Mouse (Mus musculus): Measurements from ENCODE around the gene Astn2. TPM values are rescaled to one million over a fixed set of nuclear protein-coding genes. Genes with fewer than 3 reads are reported as not detected.

Gene Astn2
- polyA plus RNA-seq, 1 experiment from 2014 or later = 0.52 TPM

GRCm38 (mm10) chr4:65907660-65908059, 496.8 kb downstream of the Astn2 start:
- WGBS = 65% methylated on average over 7 of the region's 7 CpGs
- Histone ChIP-seq H3K4me2 (no peak overlapping the region), H3K4me1 (replicated peaks) (no peaks in the 10 kb centered on the region), H3K36me3 (no peaks in the 10 kb centered on the region), H3K9ac (no peak overlapping the region), H3K9me3 (replicated peaks) (no peaks in the 10 kb centered on the region), H3K27me3 (no peaks in the 10 kb centered on the region), H3K27ac (no peak overlapping the region), H3K4me3 (no peak overlapping the region)
- ATAC-seq (replicated peaks; ENCODE audit: insufficient number of reproducible peaks, insufficient read depth, low FRiP score, low read depth) = no peak

GRCm38 (mm10) chr4:65904963-65905362, 499.4 kb downstream of the Astn2 start:
- ATAC-seq (replicated peaks; ENCODE audit: insufficient number of reproducible peaks, insufficient read depth, low FRiP score, low read depth) = no peak
- H3K9me3 ChIP-seq (replicated peaks) = no peaks in the 10 kb centered on the region
- H3K27me3 ChIP-seq = no peaks in the 10 kb centered on the region
- no peaks in the 10 kb centered on the region for H3K36me3 ChIP-seq
- no peak overlapping the region for H3K27ac ChIP-seq
- no peak overlapping the region for H3K4me2 ChIP-seq
- H3K4me1 ChIP-seq (replicated peaks) = no peaks in the 10 kb centered on the region
- no peak overlapping the region for H3K4me3 ChIP-seq
- no peak overlapping the region for H3K9ac ChIP-seq
- WGBS = 80% methylated on average over 2 of the region's 2 CpGs

- no peak overlapping the region for H3K27ac ChIP-seq
- H3K9ac ChIP-seq = no peak overlapping the region
- WGBS = 69% methylated on average over 5 of the region's 5 CpGs
- H3K4me1 ChIP-seq (replicated peaks) = 0 out of 2 replicates have a peak, but pooled peaks cover 3% of the 10 kb centered on the region
- H3K4me3 ChIP-seq = no peak overlapping the region
- H3K36me3 ChIP-seq = no peaks in the 10 kb centered on the region
- H3K27me3 ChIP-seq = no peaks in the 10 kb centered on the region
- no peak overlapping the region for H3K4me2 ChIP-seq
- no peaks in the 10 kb centered on the region for H3K9me3 ChIP-seq (replicated peaks)
- no peak for ATAC-seq (replicated peaks; ENCODE audit: insufficient number of reproducible peaks, insufficient read depth, low FRiP score, low read depth)
These were observed 508.1 kb downstream of the Astn2 start for GRCm38 (mm10) chr4:65896092-65897027.

DNA sequence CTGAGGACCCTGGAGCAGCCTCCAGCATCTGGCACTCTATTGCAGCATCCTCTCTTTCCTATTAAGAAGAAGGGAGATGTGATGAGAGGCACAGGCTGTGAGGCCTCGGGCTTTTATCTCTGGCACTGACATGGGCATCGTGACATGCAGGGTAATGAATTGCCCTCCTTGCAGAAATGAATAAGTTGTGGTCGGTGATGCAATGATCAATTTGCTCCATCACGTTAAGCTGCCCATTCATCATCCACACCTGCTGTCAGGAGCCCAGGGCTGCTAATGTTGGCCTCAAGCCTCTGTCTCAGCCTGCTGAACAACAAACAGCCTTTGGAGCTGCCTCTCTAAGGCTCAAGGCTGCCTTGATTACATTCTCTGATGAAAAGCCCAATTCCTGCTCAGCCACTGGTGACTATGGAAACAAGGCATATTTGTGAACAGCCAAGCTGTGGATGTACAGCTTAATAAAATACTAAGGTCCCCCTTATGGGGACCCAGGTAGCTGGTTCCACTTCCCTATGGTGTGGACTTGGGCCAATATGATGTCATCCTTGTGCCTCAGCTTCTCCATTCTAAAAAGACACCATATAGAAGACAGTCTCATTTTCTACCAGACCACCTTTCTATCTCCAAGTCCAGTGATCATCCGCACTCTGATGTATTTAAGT, 515.9 kb downstream of the Astn2 start:
- H3K36me3 ChIP-seq = no peaks in the 10 kb centered on the region
- no peak for ATAC-seq (replicated peaks; ENCODE audit: insufficient number of reproducible peaks, insufficient read depth, low FRiP score, low read depth)
- H3K9ac ChIP-seq = no peak overlapping the region
- no peaks in the 10 kb centered on the region for H3K9me3 ChIP-seq (replicated peaks)
- H3K4me1 ChIP-seq (replicated peaks) = no peaks in the 10 kb centered on the region
- no peak overlapping the region for H3K4me3 ChIP-seq
- no peak overlapping the region for H3K27ac ChIP-seq
- no peak overlapping the region for H3K4me2 ChIP-seq
- 52% methylated on average over 5 of the region's 5 CpGs for WGBS
- no peaks in the 10 kb centered on the region for H3K27me3 ChIP-seq

DNA sequence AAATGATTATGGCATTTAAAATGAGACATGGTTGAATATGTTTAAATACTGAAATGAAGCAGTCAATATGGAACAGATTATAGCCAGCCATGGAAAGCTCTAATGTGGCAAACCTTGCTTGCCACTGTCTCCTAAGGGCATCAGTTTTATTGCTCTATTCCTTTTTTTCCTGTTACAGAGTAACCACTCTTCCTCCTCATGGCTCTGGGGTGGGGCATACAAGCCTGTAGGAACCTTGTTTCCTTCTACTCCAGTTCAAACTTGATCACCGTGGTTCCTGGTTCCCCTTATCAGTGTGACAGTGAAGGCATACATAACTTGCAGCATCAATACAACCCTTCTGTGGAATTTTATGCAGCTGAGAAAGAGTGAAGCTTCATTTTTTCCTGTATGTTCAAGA, 517.5 kb downstream of the Astn2 start:
- H3K4me1 ChIP-seq (replicated peaks) = no peaks in the 10 kb centered on the region
- H3K36me3 ChIP-seq = no peaks in the 10 kb centered on the region
- ATAC-seq (replicated peaks; ENCODE audit: insufficient number of reproducible peaks, insufficient read depth, low FRiP score, low read depth) = no peak
- 41% methylated on average over 1 of the region's 1 CpGs for WGBS
- H3K9me3 ChIP-seq (replicated peaks) = no peaks in the 10 kb centered on the region
- no peak overlapping the region for H3K27ac ChIP-seq
- H3K27me3 ChIP-seq = no peaks in the 10 kb centered on the region
- H3K4me2 ChIP-seq = no peak overlapping the region
- H3K9ac ChIP-seq = no peak overlapping the region
- H3K4me3 ChIP-seq = no peak overlapping the region

- no peaks in the 10 kb centered on the region for H3K27me3 ChIP-seq
- 64% methylated on average over 3 of the region's 3 CpGs for WGBS
- H3K4me2 ChIP-seq = no peak overlapping the region
- ATAC-seq (replicated peaks; ENCODE audit: insufficient number of reproducible peaks, insufficient read depth, low FRiP score, low read depth) = no peak
- H3K9ac ChIP-seq = no peak overlapping the region
- no peak overlapping the region for H3K27ac ChIP-seq
- no peaks in the 10 kb centered on the region for H3K36me3 ChIP-seq
- no peaks in the 10 kb centered on the region for H3K9me3 ChIP-seq (replicated peaks)
- no peaks in the 10 kb centered on the region for H3K4me1 ChIP-seq (replicated peaks)
- H3K4me3 ChIP-seq = no peak overlapping the region
These were observed 518.5 kb downstream of the Astn2 start for GRCm38 (mm10) chr4:65885921-65886320.

GRCm38 (mm10) chr4:65874236-65874781, 530.1 kb downstream of the Astn2 start:
- H3K27ac ChIP-seq = no peak overlapping the region
- H3K9me3 ChIP-seq (replicated peaks) = no peaks in the 10 kb centered on the region
- no peak overlapping the region for H3K4me2 ChIP-seq
- 69% methylated on average over 2 of the region's 2 CpGs for WGBS
- H3K4me1 ChIP-seq (replicated peaks) = no peaks in the 10 kb centered on the region
- no peaks in the 10 kb centered on the region for H3K27me3 ChIP-seq
- H3K9ac ChIP-seq = no peak overlapping the region
- ATAC-seq (replicated peaks; ENCODE audit: insufficient number of reproducible peaks, insufficient read depth, low FRiP score, low read depth) = no peak
- no peaks in the 10 kb centered on the region for H3K36me3 ChIP-seq
- no peak overlapping the region for H3K4me3 ChIP-seq

DNA sequence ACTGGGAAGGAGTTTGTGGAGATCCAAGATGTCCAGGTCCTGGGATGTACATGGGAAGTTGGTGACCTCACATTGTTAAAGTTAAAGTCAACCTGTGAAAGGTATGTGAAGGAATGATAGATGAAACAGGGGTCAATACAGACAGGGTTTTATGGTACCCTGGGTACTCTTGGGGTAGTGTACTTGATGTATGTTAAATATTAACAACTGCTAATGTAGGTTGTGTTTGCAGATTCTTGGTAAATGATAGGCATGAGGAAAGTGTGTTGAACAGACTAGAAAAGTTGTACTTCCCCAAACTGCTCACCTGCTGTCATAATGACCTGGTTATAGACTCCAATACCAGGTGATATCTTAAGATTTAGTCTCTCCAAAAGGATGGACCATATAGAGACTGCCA, 539.9 kb downstream of the Astn2 start:
- Histone ChIP-seq H3K36me3 (no peaks in the 10 kb centered on the region), H3K4me2 (no peak overlapping the region), H3K4me3 (no peak overlapping the region), H3K4me1 (replicated peaks) (no peaks in the 10 kb centered on the region), H3K9ac (no peak overlapping the region), H3K9me3 (replicated peaks) (no peaks in the 10 kb centered on the region), H3K27ac (no peak overlapping the region), H3K27me3 (no peaks in the 10 kb centered on the region)
- no peak for ATAC-seq (replicated peaks; ENCODE audit: insufficient number of reproducible peaks, insufficient read depth, low FRiP score, low read depth)

GRCm38 (mm10) chr4:65843191-65843590, 561.2 kb downstream of the Astn2 start:
- no peak for ATAC-seq (replicated peaks; ENCODE audit: insufficient number of reproducible peaks, insufficient read depth, low FRiP score, low read depth)
- Histone ChIP-seq H3K4me3 (no peak overlapping the region), H3K27me3 (no peaks in the 10 kb centered on the region), H3K4me1 (replicated peaks) (no peaks in the 10 kb centered on the region), H3K9me3 (replicated peaks) (no peaks in the 10 kb centered on the region), H3K4me2 (no peak overlapping the region), H3K27ac (no peak overlapping the region), H3K9ac (no peak overlapping the region), H3K36me3 (no peaks in the 10 kb centered on the region)
- WGBS = 71% methylated on average over 2 of the region's 2 CpGs

DNA sequence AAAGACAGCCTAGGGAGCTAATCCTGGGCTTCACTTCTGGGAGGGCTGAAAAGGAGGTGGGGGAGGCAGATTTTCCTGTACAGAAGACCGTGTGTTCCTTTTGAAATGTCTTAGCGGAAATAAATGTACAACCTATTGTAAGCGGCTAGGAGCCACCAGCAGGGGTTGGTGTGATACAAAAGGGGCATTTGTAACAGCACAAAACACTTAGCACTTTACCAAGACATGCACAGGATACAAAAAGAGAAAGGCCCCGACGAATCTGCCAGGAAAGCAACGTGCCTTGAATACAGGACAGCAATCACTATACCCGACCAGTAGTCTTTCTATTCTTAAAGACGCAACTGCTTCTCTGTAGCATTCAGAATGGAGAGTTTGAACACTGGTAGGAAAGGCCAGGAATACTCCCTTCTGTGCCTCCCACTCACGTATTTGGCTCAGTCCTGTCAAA, 564.8 kb downstream of the Astn2 start:
- no peak overlapping the region for H3K27ac ChIP-seq
- no peaks in the 10 kb centered on the region for H3K27me3 ChIP-seq
- no peaks in the 10 kb centered on the region for H3K36me3 ChIP-seq
- H3K9ac ChIP-seq = no peak overlapping the region
- no peak for ATAC-seq (replicated peaks; ENCODE audit: insufficient number of reproducible peaks, insufficient read depth, low FRiP score, low read depth)
- H3K4me2 ChIP-seq = no peak overlapping the region
- no peaks in the 10 kb centered on the region for H3K9me3 ChIP-seq (replicated peaks)
- no peaks in the 10 kb centered on the region for H3K4me1 ChIP-seq (replicated peaks)
- no peak overlapping the region for H3K4me3 ChIP-seq
- WGBS = 66% methylated on average over 9 of the region's 9 CpGs

- H3K4me2 ChIP-seq = no peak overlapping the region
- no peak for ATAC-seq (replicated peaks; ENCODE audit: insufficient number of reproducible peaks, insufficient read depth, low FRiP score, low read depth)
- H3K9ac ChIP-seq = no peak overlapping the region
- H3K4me3 ChIP-seq = no peak overlapping the region
- no peaks in the 10 kb centered on the region for H3K27me3 ChIP-seq
- H3K9me3 ChIP-seq (replicated peaks) = no peaks in the 10 kb centered on the region
- no peak overlapping the region for H3K27ac ChIP-seq
- H3K4me1 ChIP-seq (replicated peaks) = no peaks in the 10 kb centered on the region
- WGBS = 85% methylated on average over 4 of the region's 4 CpGs
- no peaks in the 10 kb centered on the region for H3K36me3 ChIP-seq
These were observed 565.6 kb downstream of the Astn2 start for GRCm38 (mm10) chr4:65838781-65839180.
